Mouse (Mus musculus): ENCODE measurements around the gene Crygb. TPM values are rescaled to one million over a fixed set of nuclear protein-coding genes. Genes with fewer than 3 reads are reported as not detected.

Crygb gene
- polyA plus RNA-seq, 1 experiment from 2014 or later, result not detected

DNA sequence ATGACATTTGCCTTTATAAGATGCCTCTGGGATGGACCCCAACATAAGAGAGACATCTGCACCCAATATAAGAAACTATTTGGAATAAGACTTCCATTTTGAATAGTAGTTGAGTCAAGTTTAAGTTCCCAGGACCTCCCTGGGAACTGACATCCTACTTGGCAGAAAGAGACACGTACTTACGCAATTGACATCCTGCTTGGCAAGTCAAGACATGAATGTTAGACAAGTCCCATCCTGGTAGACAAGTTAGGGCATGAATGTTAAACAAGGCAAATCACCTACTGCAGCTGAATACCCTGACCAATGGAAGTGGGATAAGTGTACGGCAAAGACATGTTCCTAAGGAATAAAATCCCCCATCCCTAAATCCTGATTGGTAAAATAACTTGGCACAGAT, 40.3 kb downstream of the Crygb start:
- H3K4me3 ChIP-seq (ENCODE audit: low read depth, low read length), result no peak overlapping the region
- no peak overlapping the region for H3K9ac ChIP-seq (replicated peaks)
- H3K4me1 ChIP-seq (ENCODE audit: insufficient read depth), result no peaks in the 10 kb centered on the region
- 85% methylated on average over 3 of the region's 3 CpGs for WGBS (ENCODE audit: insufficient replicate concordance)
- H3K27ac ChIP-seq (ENCODE audit: low read depth), result no peak overlapping the region
- no peaks in the 10 kb centered on the region for H3K36me3 ChIP-seq (replicated peaks; ENCODE audit: insufficient read depth, low read length)
- DNase-seq, result no peak
- H3K27me3 ChIP-seq (ENCODE audit: insufficient read depth, low read length), result no peaks in the 10 kb centered on the region
- H3K9me3 ChIP-seq (ENCODE audit: low read length), result no peaks in the 10 kb centered on the region
- TF ChIP-seq CTCF (IDR thresholded peaks at IDR 0.05; ENCODE audit: low read depth) (no peak), EP300 (IDR thresholded peaks at IDR 0.05; ENCODE audit: low read depth) (no peak)
- no peak overlapping the region for H3K4me2 ChIP-seq (ENCODE audit: low read depth, low read length)
- ATAC-seq, result no peak

DNA sequence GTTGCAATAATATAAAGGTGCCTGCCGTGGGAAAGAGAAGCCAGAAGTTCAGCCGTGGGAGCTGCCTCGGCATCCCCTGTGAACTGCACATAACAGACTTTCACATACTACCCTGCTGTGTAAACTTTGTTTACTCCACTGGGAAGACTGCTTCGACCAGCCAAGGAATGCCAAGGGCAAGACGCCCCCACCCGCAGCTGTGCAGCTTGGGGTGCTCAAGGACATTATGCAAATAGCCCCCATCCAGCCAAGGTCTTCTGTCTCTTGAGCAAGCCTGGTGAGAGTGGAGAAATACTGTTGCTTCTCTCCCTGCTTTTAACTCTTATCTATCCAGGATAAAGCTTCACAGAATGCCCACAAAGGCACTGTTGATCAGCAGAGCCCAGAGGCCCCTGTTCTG, 41.3 kb downstream of the Crygb start:
- TF ChIP-seq CTCF (IDR thresholded peaks at IDR 0.05; ENCODE audit: low read depth) (no peak), EP300 (IDR thresholded peaks at IDR 0.05; ENCODE audit: low read depth) (no peak)
- DNase-seq, result no peak
- WGBS (ENCODE audit: insufficient replicate concordance), result 65% methylated on average over 6 of the region's 6 CpGs
- H3K27ac ChIP-seq (ENCODE audit: low read depth), result no peak overlapping the region
- no peaks in the 10 kb centered on the region for H3K27me3 ChIP-seq (ENCODE audit: insufficient read depth, low read length)
- no peak overlapping the region for H3K9ac ChIP-seq (replicated peaks)
- no peaks in the 10 kb centered on the region for H3K4me1 ChIP-seq (ENCODE audit: insufficient read depth)
- H3K36me3 ChIP-seq (replicated peaks; ENCODE audit: insufficient read depth, low read length), result no peaks in the 10 kb centered on the region
- H3K4me3 ChIP-seq (ENCODE audit: low read depth, low read length), result no peak overlapping the region
- ATAC-seq, result no peak
- H3K4me2 ChIP-seq (ENCODE audit: low read depth, low read length), result no peak overlapping the region
- H3K9me3 ChIP-seq (ENCODE audit: low read length), result no peaks in the 10 kb centered on the region

DNA sequence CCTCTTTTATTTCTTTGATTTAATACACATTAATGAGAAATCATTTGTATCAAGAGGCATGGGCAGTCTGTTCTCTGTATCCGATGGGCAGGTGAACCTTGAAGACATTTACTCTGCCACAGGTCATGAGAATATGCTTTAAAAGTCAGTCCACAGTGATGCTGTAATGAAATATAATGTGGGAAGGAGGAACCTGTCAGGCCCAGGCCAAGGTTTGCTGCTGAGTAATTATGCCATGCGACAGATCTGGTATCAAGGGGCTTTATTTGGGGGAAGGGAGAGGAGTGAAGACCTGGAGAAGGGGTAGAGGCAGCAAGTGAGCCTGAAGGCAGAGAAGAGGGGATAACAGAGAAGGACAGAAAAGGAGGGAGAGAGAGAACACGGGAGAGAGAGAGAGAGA, 42.4 kb downstream of the Crygb start:
- WGBS (ENCODE audit: insufficient replicate concordance), result 69% methylated on average over 3 of the region's 3 CpGs
- Histone ChIP-seq H3K4me3 (ENCODE audit: low read depth, low read length) (no peak overlapping the region), H3K27me3 (ENCODE audit: insufficient read depth, low read length) (no peaks in the 10 kb centered on the region), H3K4me1 (ENCODE audit: insufficient read depth) (no peaks in the 10 kb centered on the region), H3K9ac (replicated peaks) (no peak overlapping the region), H3K4me2 (ENCODE audit: low read depth, low read length) (no peak overlapping the region), H3K9me3 (ENCODE audit: low read length) (no peaks in the 10 kb centered on the region), H3K36me3 (replicated peaks; ENCODE audit: insufficient read depth, low read length) (no peaks in the 10 kb centered on the region), H3K27ac (ENCODE audit: low read depth) (no peak overlapping the region)
- no peak for DNase-seq
- TF ChIP-seq CTCF (IDR thresholded peaks at IDR 0.05; ENCODE audit: low read depth) (no peak), EP300 (IDR thresholded peaks at IDR 0.05; ENCODE audit: low read depth) (no peak)
- no peak for ATAC-seq

DNA sequence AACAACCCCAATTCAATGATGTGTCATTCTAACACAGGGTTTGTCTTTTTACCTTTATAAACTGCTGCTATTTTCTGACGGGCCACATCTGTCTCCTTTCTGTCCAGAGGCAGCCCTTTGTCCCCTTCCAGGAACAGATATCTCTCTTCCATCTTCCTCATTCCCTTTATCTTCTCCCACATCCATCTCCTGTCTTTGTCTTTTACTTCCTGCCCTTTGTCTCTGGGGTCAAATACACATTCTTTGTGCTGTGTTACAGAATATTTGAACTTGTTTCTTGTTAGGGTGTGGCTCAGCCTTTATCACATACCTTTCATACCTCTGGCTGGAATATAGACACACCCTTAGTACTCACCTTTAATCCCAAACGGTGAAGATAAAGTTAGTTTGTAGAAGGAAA, 44.5 kb downstream of the Crygb start:
- TF ChIP-seq EP300 (IDR thresholded peaks at IDR 0.05; ENCODE audit: low read depth), result no peak
- no peak for TF ChIP-seq CTCF (IDR thresholded peaks at IDR 0.05; ENCODE audit: low read depth)
- no peaks in the 10 kb centered on the region for H3K9me3 ChIP-seq (ENCODE audit: low read length)
- no peak overlapping the region for H3K4me3 ChIP-seq (ENCODE audit: low read depth, low read length)
- ATAC-seq (no peak), DNase-seq (no peak)
- 51% methylated on average over 2 of the region's 2 CpGs for WGBS (ENCODE audit: insufficient replicate concordance)
- H3K36me3 ChIP-seq (replicated peaks; ENCODE audit: insufficient read depth, low read length), result no peaks in the 10 kb centered on the region
- H3K27me3 ChIP-seq (ENCODE audit: insufficient read depth, low read length), result no peaks in the 10 kb centered on the region
- H3K4me2 ChIP-seq (ENCODE audit: low read depth, low read length), result no peak overlapping the region
- H3K9ac ChIP-seq (replicated peaks), result no peak overlapping the region
- H3K27ac ChIP-seq (ENCODE audit: low read depth), result no peak overlapping the region
- H3K4me1 ChIP-seq (ENCODE audit: insufficient read depth), result no peaks in the 10 kb centered on the region

DNA sequence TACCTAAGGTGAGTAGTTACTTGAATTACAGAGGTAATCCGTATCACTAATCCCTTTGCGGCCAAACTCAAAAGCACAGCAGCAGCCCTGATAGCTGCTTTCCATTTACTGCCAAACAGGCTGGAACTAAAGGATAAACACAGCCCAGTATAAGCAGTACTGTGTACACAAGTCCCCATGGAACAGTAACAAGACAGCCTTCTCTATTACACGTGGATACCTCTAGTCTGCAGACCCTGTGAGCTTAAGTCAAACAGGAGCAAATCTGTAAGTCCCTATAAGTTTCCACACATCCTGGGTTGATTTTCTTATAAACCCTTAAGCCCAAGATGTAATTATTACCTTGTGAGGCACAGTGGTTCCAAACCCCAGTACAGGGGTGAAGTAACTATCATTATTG, 46.6 kb downstream of the Crygb start:
- Histone ChIP-seq H3K36me3 (replicated peaks; ENCODE audit: insufficient read depth, low read length) (no peaks in the 10 kb centered on the region), H3K27me3 (ENCODE audit: insufficient read depth, low read length) (no peaks in the 10 kb centered on the region), H3K4me2 (ENCODE audit: low read depth, low read length) (no peak overlapping the region), H3K4me1 (ENCODE audit: insufficient read depth) (no peaks in the 10 kb centered on the region), H3K27ac (ENCODE audit: low read depth) (no peak overlapping the region), H3K9ac (replicated peaks) (no peak overlapping the region), H3K9me3 (ENCODE audit: low read length) (no peaks in the 10 kb centered on the region), H3K4me3 (ENCODE audit: low read depth, low read length) (no peak overlapping the region)
- TF ChIP-seq EP300 (IDR thresholded peaks at IDR 0.05; ENCODE audit: low read depth) (no peak), CTCF (IDR thresholded peaks at IDR 0.05; ENCODE audit: low read depth) (no peak)
- ATAC-seq (no peak), DNase-seq (no peak)
- WGBS (ENCODE audit: insufficient replicate concordance), result 39% methylated on average over 3 of the region's 3 CpGs

DNA sequence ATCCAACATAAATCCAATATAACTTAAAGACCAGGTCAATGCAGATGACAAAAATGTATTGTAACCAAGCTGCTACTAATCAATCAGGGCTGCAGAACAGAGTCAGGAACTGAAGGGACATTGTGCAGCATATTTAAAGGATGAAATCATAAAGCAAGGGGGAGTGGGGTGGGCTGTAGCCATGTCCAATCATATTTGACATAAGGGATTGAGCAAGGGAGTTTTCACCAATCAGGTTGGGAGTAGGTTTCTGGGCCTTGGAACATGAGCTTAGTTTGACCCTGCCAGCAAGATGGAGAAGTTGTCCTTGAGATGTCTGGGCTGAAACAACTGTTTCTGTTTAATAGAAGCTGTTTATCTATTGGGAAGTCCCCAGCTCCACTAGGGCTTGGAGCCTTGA, 49.4 kb downstream of the Crygb start, which contains the start of gene Akr1cl:
Gene Akr1cl (minus strand): TSS at position 119 of the 400 bp plus-strand sequence.
- H3K27ac ChIP-seq (ENCODE audit: low read depth), result no peak within 1 kb of the TSS
- no peaks in the 10 kb centered on the region for H3K27me3 ChIP-seq (ENCODE audit: insufficient read depth, low read length)
- DNase-seq, result no peak
- TF ChIP-seq CTCF (IDR thresholded peaks at IDR 0.05; ENCODE audit: low read depth) (no peak), EP300 (IDR thresholded peaks at IDR 0.05; ENCODE audit: low read depth) (no peak)
- H3K4me1 ChIP-seq (ENCODE audit: insufficient read depth), result no peaks in the 10 kb centered on the region
- ATAC-seq, result no peak
- no peak within 1 kb of the TSS for H3K4me3 ChIP-seq (ENCODE audit: low read depth, low read length)
- H3K9ac ChIP-seq (replicated peaks), result no peak within 1 kb of the TSS
- no peaks in the 10 kb centered on the region for H3K9me3 ChIP-seq (ENCODE audit: low read length)
- no peak within 1 kb of the TSS for H3K4me2 ChIP-seq (ENCODE audit: low read depth, low read length)
- no peaks in the 10 kb centered on the region for H3K36me3 ChIP-seq (replicated peaks; ENCODE audit: insufficient read depth, low read length)

Other genes with a start within 250 kb of the Crygb start
- 1.1 and 1.4 TPM in 2 replicates for gene Plekhm3, start 125.5 kb downstream of the Crygb start, polyA plus RNA-seq (2015; fragmentation: Nextera tagmentation; extraction: Ambion mirVana)
- not detected in 2 replicates for gene Akr1cl, start 49.5 kb downstream of the Crygb start, polyA plus RNA-seq (2015; fragmentation: Nextera tagmentation; extraction: Ambion mirVana)
- not detected in 2 replicates for gene Cryge, start 31.1 kb downstream of the Crygb start, polyA plus RNA-seq (2015; fragmentation: Nextera tagmentation; extraction: Ambion mirVana)
- not detected in 2 replicates for gene Crygd, start 18.8 kb downstream of the Crygb start, polyA plus RNA-seq (2015; fragmentation: Nextera tagmentation; extraction: Ambion mirVana)
- not detected in 2 replicates for gene Crygc, start 8.6 kb downstream of the Crygb start, polyA plus RNA-seq (2015; fragmentation: Nextera tagmentation; extraction: Ambion mirVana)
- gene Cryga, start 21.1 kb upstream of the Crygb start, polyA plus RNA-seq (2015; fragmentation: Nextera tagmentation; extraction: Ambion mirVana), result not detected in 2 replicates
- gene Gm28845, start 37.3 kb upstream of the Crygb start, polyA plus RNA-seq (2015; fragmentation: Nextera tagmentation; extraction: Ambion mirVana), result not detected in 2 replicates
- gene D630023F18Rik, start 40.9 kb upstream of the Crygb start, polyA plus RNA-seq (2015; fragmentation: Nextera tagmentation; extraction: Ambion mirVana), result 0.12 and 0.19 TPM in 2 replicates
- 120 and 121 TPM in 2 replicates for gene Idh1, start 104.2 kb upstream of the Crygb start, polyA plus RNA-seq (2015; fragmentation: Nextera tagmentation; extraction: Ambion mirVana)
- 3.4 and 3.6 TPM in 2 replicates for gene Pikfyve, start 104.4 kb upstream of the Crygb start, polyA plus RNA-seq (2015; fragmentation: Nextera tagmentation; extraction: Ambion mirVana)
- 0.06 and 0.07 TPM in 2 replicates for gene Pth2r, start 199.8 kb upstream of the Crygb start, polyA plus RNA-seq (2015; fragmentation: Nextera tagmentation; extraction: Ambion mirVana)